9 mouse cellular contexts compared by ENCODE assay signal in the genomic region with DNA sequence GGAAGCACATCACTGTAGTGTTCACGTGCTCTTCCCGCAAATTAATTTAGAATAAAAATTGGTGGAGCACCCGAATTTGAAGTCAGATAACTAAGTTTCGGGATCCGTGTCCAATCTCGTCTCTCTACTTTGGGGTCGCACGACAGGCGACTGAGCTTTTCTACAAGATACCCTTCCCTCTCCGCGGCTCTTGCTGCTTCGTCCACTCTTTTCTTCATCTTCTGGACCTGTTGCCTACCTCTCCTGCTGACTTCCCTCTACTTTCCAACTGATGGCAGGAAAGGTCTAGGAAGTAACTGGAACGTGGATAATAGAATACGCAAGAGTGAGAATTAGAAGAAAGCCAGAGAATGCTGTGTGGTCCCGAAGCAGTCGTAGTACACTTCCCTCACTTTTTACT. TPM values are rescaled to one million over a fixed set of nuclear protein-coding genes. Genes with fewer than 3 reads are reported as not detected.
DNase-seq lines count a peak whose midpoint lies in the region; ATAC-seq and TF ChIP-seq lines count a peak whose summit lies in the region.
"Had no signal": no experiment of that assay in that cellular context is flagged by ENCODE, and none has a peak within 500 bp of the region (broad histone marks: within the 10 kb centered on the region; RNA-seq: fewer than 3 reads in every experiment).

No protein-coding gene starts in this region.

- H3K9ac ChIP-seq in forebrain, embryonic 11.5 days (ENCODE audit: low read length): peak overlapping the region; percentile 9; the same call in 1 of the 2 replicates
- no peak overlapping the region for H3K9ac ChIP-seq in neural tube, embryonic 15.5 days (replicated peaks)

- no peaks in the 10 kb centered on the region for H3K9me3 ChIP-seq in megakaryocyte, embryonic 14.5 days
- no peaks in the 10 kb centered on the region for H3K9me3 ChIP-seq in forebrain, embryonic 11.5 days (ENCODE audit: control insufficient read depth, low read length)
- H3K9me3 ChIP-seq in limb, embryonic 10.5 days (replicated peaks): no peaks in the 10 kb centered on the region
- H3K9me3 ChIP-seq in neural tube, embryonic 15.5 days (replicated peaks): no peaks in the 10 kb centered on the region

- no peak for DNase-seq in forebrain, embryonic 11.5 days (ENCODE audit: low spot score)
- DNase-seq in limb, embryonic 10.5 days (ENCODE audit: low spot score): no peak
- DNase-seq in adrenal gland, adult 2 months: no peak
- no peak for DNase-seq in layer of hippocampus, adult 2 months (ENCODE audit: low spot score in 2 of 2)
- DNase-seq: gastrocnemius, postnatal 25 days had no signal

- no peak for ATAC-seq in megakaryocyte, adult 5-6 weeks (ENCODE audit: poor library complexity, severe bottlenecking)
- no peak for ATAC-seq in forebrain, embryonic 11.5 days (replicated peaks; ENCODE audit: low FRiP score)
- ATAC-seq in neural tube, embryonic 15.5 days (ENCODE audit: low FRiP score): no peak
- ATAC-seq in erythroid progenitor cell, adult 5-6 weeks (replicated peaks; ENCODE audit: low FRiP score, poor library complexity, severe bottlenecking): no peak

- 0% methylated on average over 16 of the region's 16 CpGs for WGBS in forebrain, embryonic 11.5 days
- WGBS in limb, embryonic 10.5 days: under 1% methylated on average over 16 of the region's 16 CpGs
- WGBS in neural tube, embryonic 15.5 days: 1% methylated on average over 16 of the region's 16 CpGs

- H3K36me3 ChIP-seq in megakaryocyte, embryonic 14.5 days (replicated peaks; ENCODE audit: low read length): no peaks in the 10 kb centered on the region
- no peaks in the 10 kb centered on the region for H3K36me3 ChIP-seq in forebrain, embryonic 11.5 days (ENCODE audit: control insufficient read depth, insufficient read depth, low read length)
- no peaks in the 10 kb centered on the region for H3K36me3 ChIP-seq in limb, embryonic 10.5 days
- H3K36me3 ChIP-seq in neural tube, embryonic 15.5 days: no peaks in the 10 kb centered on the region

- peak overlapping the region; percentile 93 for H3K4me3 ChIP-seq in megakaryocyte, embryonic 14.5 days (replicated peaks)
- H3K4me3 ChIP-seq in forebrain, embryonic 11.5 days (ENCODE audit: low read depth, low read length): peak overlapping the region; percentile 51
- H3K4me3 ChIP-seq in limb, embryonic 10.5 days: peak overlapping the region; percentile 64
- peak overlapping the region; percentile 20 for H3K4me3 ChIP-seq in neural tube, embryonic 15.5 days (replicated peaks)
- H3K4me3 ChIP-seq in layer of hippocampus, adult 2 months: no peak overlapping the region; the same call in 1 of the 2 replicates

- no peak overlapping the region for H3K27ac ChIP-seq in forebrain, embryonic 11.5 days (ENCODE audit: low read depth, low read length)
- peak overlapping the region; percentile 46; the same call in 1 of the 2 replicates for H3K27ac ChIP-seq in limb, embryonic 10.5 days
- no peak overlapping the region for H3K27ac ChIP-seq in neural tube, embryonic 15.5 days (replicated peaks)
- H3K27ac ChIP-seq in layer of hippocampus, adult 2 months: no peak overlapping the region

- peaks cover 9% of the 10 kb centered on the region for H3K27me3 ChIP-seq in megakaryocyte, embryonic 14.5 days (replicated peaks)
- H3K27me3 ChIP-seq in forebrain, embryonic 11.5 days (ENCODE audit: control insufficient read depth, insufficient read depth, low read length): peaks cover 7% of the 10 kb centered on the region; the same call in 1 of the 2 replicates
- 0 out of 2 replicates have a peak, but pooled peaks cover 4% of the 10 kb centered on the region for H3K27me3 ChIP-seq in limb, embryonic 10.5 days (ENCODE audit: low read depth, poor library complexity, severe bottlenecking)
- peaks cover 63% of the 10 kb centered on the region for H3K27me3 ChIP-seq in neural tube, embryonic 15.5 days (replicated peaks)

- TF ChIP-seq CTCF in layer of hippocampus, adult 2 months (conservative IDR thresholded peaks at IDR 0.05): no peak

- peaks cover 54% of the 10 kb centered on the region for H3K4me1 ChIP-seq in megakaryocyte, embryonic 14.5 days
- H3K4me1 ChIP-seq in forebrain, embryonic 11.5 days (replicated peaks; ENCODE audit: control insufficient read depth, insufficient read depth, low read length): 0 out of 2 replicates have a peak, but pooled peaks cover 2% of the 10 kb centered on the region
- peaks cover 9% of the 10 kb centered on the region for H3K4me1 ChIP-seq in limb, embryonic 10.5 days
- peaks cover 18% of the 10 kb centered on the region for H3K4me1 ChIP-seq in neural tube, embryonic 15.5 days

- peak overlapping the region; percentile 63 for H3K4me2 ChIP-seq in forebrain, embryonic 11.5 days (ENCODE audit: low read depth, low read length, severe bottlenecking)
- H3K4me2 ChIP-seq in neural tube, embryonic 15.5 days: peak overlapping the region; percentile 58

RNA-seq across cellular contexts. Expression of gene Zfp184, which starts 26.9 kb away (rescaled TPM):
- not detected in 2 replicates for polyA plus RNA-seq in megakaryocyte, embryonic 14.5 days (2012; ENCODE audit: insufficient read depth, low replicate concordance)
- 0.23 and 0.36 TPM in 2 replicates for total RNA-seq in megakaryocyte, adult 5-6 weeks (2015)
- 0.65 TPM in 1 of 2 replicates, not detected in the other for total RNA-seq in megakaryocyte, adult 5-6 weeks (2017)
- polyA plus RNA-seq in forebrain, embryonic 11.5 days (2014; fragmentation: Nextera tagmentation; extraction: Ambion mirVana): 25.9 and 27.5 TPM in 2 replicates
- 22.4 and 27.0 TPM in 2 replicates for polyA plus RNA-seq in limb, embryonic 10.5 days (2016; fragmentation: Nextera tagmentation; extraction: Ambion mirVana)
- polyA plus RNA-seq in neural tube, embryonic 15.5 days (2015; fragmentation: Nextera tagmentation; extraction: Ambion mirVana): 10.3 and 11.5 TPM in 2 replicates
- 1 to 10 TPM; 1.7 to 1.9 TPM for total RNA-seq in adrenal gland, adult 2 months (2021)
- polyA plus RNA-seq in adrenal gland, adult 2 months (2012; rRNA removed): 0.26 and 0.35 TPM in 2 replicates
- not detected in 2 replicates for total RNA-seq in erythroid progenitor cell, adult 5-6 weeks (2015; ENCODE audit: low replicate concordance)
- 1.3 TPM in 1 of 2 replicates, not detected in the other for total RNA-seq in erythroid progenitor cell, adult 5-6 weeks (2017; ENCODE audit: low replicate concordance)
- total RNA-seq in layer of hippocampus, adult 2 months (2021): 1 to 10 TPM; 3.5 to 4.6 TPM
